Mouse (Mus musculus) liver, postnatal 0 days (tissue): ENCODE results near the gene Zmynd11.

Experiments used
- CTCF ChIP-seq: sonication (generic); IDR thresholded peaks from 2 replicates; pipeline ENCODE4 v1.5.1; 2016; ENCODE audit warnings: antibody characterized with exemption, low read depth
- EP300 ChIP-seq: IDR thresholded peaks from 2 replicates; pipeline ENCODE4 v1.6.1; 2016; ENCODE audit warnings: antibody characterized with exemption, low read depth, mild to moderate bottlenecking

DNA sequence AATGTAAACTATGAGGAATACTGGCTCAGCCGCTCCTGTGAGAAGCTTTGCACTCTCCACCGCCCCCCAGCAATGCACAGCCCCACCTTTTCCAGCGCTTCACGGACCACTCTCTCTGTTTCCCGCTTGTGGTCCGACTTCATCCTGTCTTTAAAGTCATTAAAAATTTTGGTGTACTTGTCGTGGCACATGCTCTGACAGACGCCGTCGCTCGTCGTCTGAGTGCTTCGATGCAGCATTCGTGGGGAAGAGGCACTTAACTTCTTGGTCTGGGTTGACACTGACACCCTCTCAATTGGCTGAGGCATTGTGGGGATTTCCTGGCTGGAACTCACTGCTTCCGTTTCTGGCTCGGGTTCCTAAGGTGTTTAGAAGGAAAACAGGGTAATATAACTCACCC, 75.8 kb downstream of the Zmynd11 start:
- TF ChIP-seq CTCF (no peak), EP300 (no peak)
